Mouse (Mus musculus) hindbrain, embryonic 13.5 days (tissue): ENCODE measurements around the gene Smarcc2. TPM values are rescaled to one million over a fixed set of nuclear protein-coding genes. Genes with fewer than 3 reads are reported as not detected.

Source experiments
- ATAC-seq: fragments of 200-750 bp; cut with Nextera tagmentation; 2 replicates; pipeline ENCODE4 v1.8.0; 2017; ENCODE audit warnings: moderate TSS enrichment; ENCODE audit not compliant: low FRiP score
- H3K27ac ChIP-seq: fragments of 300-500 bp; sonication (generic); 2 replicates; pipeline ENCODE4 v1.5.1; 2015; ENCODE audit warnings: inconsistent platforms, mild to moderate bottlenecking, moderate library complexity
- H3K27me3 ChIP-seq: fragments of 300-500 bp; sonication (generic); 2 replicates; pipeline ENCODE4 v1.6.1; 2015; ENCODE audit warnings: mild to moderate bottlenecking, inconsistent platforms
- H3K36me3 ChIP-seq: fragments of 300-500 bp; sonication (generic); 2 replicates; pipeline ENCODE4 v1.6.1; 2015; ENCODE audit warnings: mild to moderate bottlenecking, inconsistent platforms
- H3K4me1 ChIP-seq: fragments of 300-500 bp; sonication (generic); replicated peaks from 2 replicates; pipeline ENCODE4 v1.6.1; 2015; ENCODE audit warnings: inconsistent platforms
- H3K4me2 ChIP-seq: fragments of 300-500 bp; sonication (generic); 2 replicates; pipeline ENCODE4 v1.6.1; 2015; ENCODE audit warnings: inconsistent platforms, mild to moderate bottlenecking, moderate library complexity
- H3K4me3 ChIP-seq: fragments of 300-500 bp; sonication (generic); 2 replicates; pipeline ENCODE4 v1.5.1; 2015; ENCODE audit warnings: mild to moderate bottlenecking, inconsistent platforms
- H3K9ac ChIP-seq: fragments of 300-500 bp; sonication (generic); 2 replicates; pipeline ENCODE4 v1.6.1; 2015; ENCODE audit warnings: mild to moderate bottlenecking, inconsistent platforms
- H3K9me3 ChIP-seq: fragments of 300-500 bp; sonication (generic); 2 replicates; pipeline ENCODE4 v1.6.1; 2016; ENCODE audit warnings: inconsistent platforms
- whole genome bisulfite sequencing: fragments of 180-500 bp; shearing (Covaris S2); methylation state at CpG from one replicate; pipeline ENCODE4 v1.1.7; 2015; 5-methylcytosine and 5-hydroxymethylcytosine counted together
- polyA plus RNA-seq: library from polyadenylated mRNA; unstranded; fragments of >200 nt; fragmentation: Nextera tagmentation; extraction: Ambion mirVana; gene quantifications from 2 replicates; pipeline ENCODE4 v1.2.1, GENCODE M21; 2015

Gene Smarcc2
- polyA plus RNA-seq: 195 and 196 TPM in 2 replicates

DNA sequence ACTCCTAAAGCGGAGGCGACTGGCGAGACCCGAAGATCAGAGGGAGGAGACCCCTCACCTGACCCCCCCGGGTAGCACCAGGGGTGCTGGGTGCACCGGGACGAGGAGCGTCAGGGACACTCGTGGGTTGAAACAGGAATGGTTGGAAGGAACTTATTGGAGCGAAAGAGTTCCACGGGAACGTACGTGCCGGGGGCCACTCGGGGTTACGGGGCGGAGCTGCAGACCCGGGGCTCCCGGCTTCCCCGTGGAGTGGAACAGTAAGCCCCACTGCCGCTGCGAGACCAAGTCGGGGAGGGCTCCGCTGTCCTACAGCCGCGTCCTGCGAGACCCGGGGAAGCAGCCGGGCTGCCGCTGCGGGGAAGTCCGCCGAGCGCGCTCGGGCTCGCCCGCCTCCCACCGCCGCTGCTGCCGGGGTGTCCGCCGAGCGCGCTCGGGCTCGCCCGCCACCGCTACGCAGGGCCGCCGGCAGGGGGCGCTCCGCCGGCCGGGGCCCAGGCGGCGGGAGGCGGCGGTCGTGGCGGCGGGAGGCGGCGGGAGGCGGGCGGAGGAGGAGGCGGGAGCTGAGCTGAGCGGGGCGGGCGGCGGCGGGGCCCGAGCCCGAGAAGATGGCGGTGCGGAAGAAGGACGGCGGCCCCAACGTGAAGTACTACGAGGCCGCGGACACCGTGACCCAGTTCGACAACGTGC is at the start of gene Smarcc2:
Smarcc2 (plus strand) TSS at position 530 of the 690 bp plus-strand sequence.
- under 1% methylated on average over 69 of the region's 86 CpGs for WGBS

GRCm38 (mm10) chr10:128409692-128410559 is 49.1 kb upstream of the Smarcc2 start:
- Histone ChIP-seq H3K4me2 (peak overlapping the region; percentile 90), H3K36me3 (peaks cover 33% of the 10 kb centered on the region), H3K9ac (peak overlapping the region; percentile 96), H3K27ac (peak overlapping the region; percentile 89), H3K4me3 (peak overlapping the region; percentile 93), H3K4me1 (peaks cover 53% of the 10 kb centered on the region), H3K9me3 (no peaks in the 10 kb centered on the region), H3K27me3 (no peaks in the 10 kb centered on the region)
- peak; percentile 90 for ATAC-seq
- 5% methylated on average over 36 of the region's 36 CpGs for WGBS

More for the DNA sequence above, at the start of gene Smarcc2:
- peak; percentile 80 for ATAC-seq
- Histone ChIP-seq H3K4me3 (peak within 1 kb of the TSS; percentile 91), H3K9ac (peak within 1 kb of the TSS; percentile 99), H3K27ac (peak within 1 kb of the TSS; percentile 98), H3K4me2 (peak within 1 kb of the TSS; percentile 89), H3K36me3 (peaks cover 23% of the 10 kb centered on the region), H3K4me1 (peaks cover 14% of the 10 kb centered on the region), H3K9me3 (no peaks in the 10 kb centered on the region), H3K27me3 (peaks cover 3% of the 10 kb centered on the region; the same call in 1 of the 2 replicates)

DNA sequence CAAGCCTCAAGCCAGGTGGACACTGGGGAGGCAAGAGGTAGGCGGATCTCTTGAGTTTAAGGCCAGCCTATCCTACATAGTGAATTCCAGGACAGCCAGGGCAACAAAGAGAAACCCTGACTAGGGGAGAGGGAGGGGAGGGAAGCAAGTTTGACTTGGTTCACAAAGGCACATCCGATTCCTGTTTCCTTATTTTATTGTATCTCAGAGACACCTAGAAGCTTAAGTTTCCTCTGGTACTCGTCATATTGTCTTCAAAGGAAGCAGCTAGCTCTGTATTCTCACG is 48.5 kb upstream of the Smarcc2 start:
- peak overlapping the region; percentile 93 for H3K4me3 ChIP-seq
- 19% methylated on average over 4 of the region's 4 CpGs for WGBS
- H3K36me3 ChIP-seq: peaks cover 38% of the 10 kb centered on the region
- no peaks in the 10 kb centered on the region for H3K9me3 ChIP-seq
- no peak for ATAC-seq
- peak overlapping the region; percentile 62 for H3K27ac ChIP-seq
- no peaks in the 10 kb centered on the region for H3K27me3 ChIP-seq
- H3K9ac ChIP-seq: peak overlapping the region; percentile 96
- H3K4me1 ChIP-seq: peaks cover 55% of the 10 kb centered on the region
- peak overlapping the region; percentile 90 for H3K4me2 ChIP-seq

- WGBS: under 1% methylated on average over 50 of the region's 50 CpGs
- H3K36me3 ChIP-seq: peaks cover 38% of the 10 kb centered on the region
- H3K27me3 ChIP-seq: no peaks in the 10 kb centered on the region
- peaks cover 55% of the 10 kb centered on the region for H3K4me1 ChIP-seq
- peak within 1 kb of the TSS; percentile 96 for H3K9ac ChIP-seq
- H3K9me3 ChIP-seq: no peaks in the 10 kb centered on the region
- H3K4me2 ChIP-seq: peak within 1 kb of the TSS; percentile 90
- H3K27ac ChIP-seq: peak within 1 kb of the TSS; percentile 97
- peak within 1 kb of the TSS; percentile 93 for H3K4me3 ChIP-seq
- peak; percentile 92 for ATAC-seq
These were observed 47.6 kb upstream of the Smarcc2 start, which contains the start of the genes Nabp2 and Rnf41 for GRCm38 (mm10) chr10:128411211-128412054. TSS of gene Nabp2 (minus strand) at chr10:128411492. TSS of gene Rnf41 (plus strand) at chr10:128411657.

GRCm38 (mm10) chr10:128412055-128412381 is 47.0 kb upstream of the Smarcc2 start:
- Histone ChIP-seq H3K9ac (peak overlapping the region; percentile 96), H3K9me3 (no peaks in the 10 kb centered on the region), H3K4me3 (peak overlapping the region; percentile 93), H3K27ac (peak overlapping the region; percentile 97), H3K27me3 (no peaks in the 10 kb centered on the region), H3K4me2 (peak overlapping the region; percentile 90), H3K4me1 (peaks cover 55% of the 10 kb centered on the region), H3K36me3 (peaks cover 42% of the 10 kb centered on the region)
- under 1% methylated on average over 14 of the region's 14 CpGs for WGBS
- no peak for ATAC-seq

DNA sequence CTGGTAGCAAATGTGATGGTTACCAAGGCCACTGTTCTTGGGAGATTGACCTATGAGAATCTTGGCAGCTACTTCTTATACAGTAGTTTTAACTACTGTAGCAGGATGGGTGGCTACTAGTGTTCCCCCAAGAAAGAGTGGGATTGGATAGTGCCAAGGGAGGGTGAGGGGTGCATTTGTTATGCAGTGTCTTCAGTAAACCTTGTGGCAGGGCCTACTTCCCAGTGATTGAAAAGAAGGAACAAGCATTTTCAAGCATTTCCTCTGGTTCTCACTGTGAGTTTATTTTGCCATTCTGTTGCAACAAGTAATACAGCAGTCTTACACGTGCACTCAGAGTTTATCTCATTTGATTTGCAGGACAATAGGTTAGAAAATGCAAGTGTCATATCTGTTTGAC is 46.5 kb upstream of the Smarcc2 start:
- peak overlapping the region; percentile 96 for H3K9ac ChIP-seq
- peaks cover 55% of the 10 kb centered on the region for H3K4me1 ChIP-seq
- peak overlapping the region; percentile 97 for H3K27ac ChIP-seq
- peak overlapping the region; percentile 93 for H3K4me3 ChIP-seq
- ATAC-seq: no peak
- no peaks in the 10 kb centered on the region for H3K9me3 ChIP-seq
- peaks cover 42% of the 10 kb centered on the region for H3K36me3 ChIP-seq
- peak overlapping the region; percentile 90 for H3K4me2 ChIP-seq
- WGBS: 40% methylated on average over 1 of the region's 1 CpGs
- no peaks in the 10 kb centered on the region for H3K27me3 ChIP-seq

GRCm38 (mm10) chr10:128413076-128413475 is 46.0 kb upstream of the Smarcc2 start:
- Histone ChIP-seq H3K9ac (peak overlapping the region; percentile 96), H3K27me3 (no peaks in the 10 kb centered on the region), H3K36me3 (peaks cover 42% of the 10 kb centered on the region), H3K4me2 (peak overlapping the region; percentile 90), H3K4me1 (peaks cover 51% of the 10 kb centered on the region), H3K9me3 (no peaks in the 10 kb centered on the region), H3K27ac (no peak overlapping the region), H3K4me3 (peak overlapping the region; percentile 93)
- no peak for ATAC-seq
- 61% methylated on average over 1 of the region's 1 CpGs for WGBS

DNA sequence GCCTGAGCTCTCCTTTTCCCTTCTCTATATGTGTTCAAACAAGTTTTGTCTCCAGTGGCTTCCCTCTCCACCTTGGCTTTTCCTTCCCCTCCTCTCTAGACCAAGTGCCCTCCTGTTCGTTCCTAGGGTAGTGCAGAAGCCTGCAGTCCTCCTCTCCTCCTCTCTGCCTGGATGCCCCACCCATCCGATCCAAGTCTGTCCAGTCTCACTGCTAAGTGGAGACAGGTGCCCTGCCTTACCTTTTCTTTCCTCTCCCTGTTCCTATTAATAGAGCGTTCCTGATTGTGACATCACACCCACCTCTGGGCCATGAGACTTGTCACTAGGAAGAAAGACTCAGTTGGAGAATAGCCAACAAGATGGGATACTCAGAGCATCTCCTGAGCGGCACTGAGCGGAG is 44.2 kb upstream of the Smarcc2 start:
- Histone ChIP-seq H3K27ac (no peak overlapping the region), H3K4me3 (no peak overlapping the region), H3K4me1 (peaks cover 42% of the 10 kb centered on the region), H3K9ac (0 out of 2 replicates have a peak overlapping the region, but pooled peaks have one; percentile 35), H3K9me3 (no peaks in the 10 kb centered on the region), H3K27me3 (no peaks in the 10 kb centered on the region), H3K36me3 (peaks cover 59% of the 10 kb centered on the region), H3K4me2 (no peak overlapping the region)
- ATAC-seq: no peak
- 95% methylated on average over 5 of the region's 5 CpGs for WGBS

DNA sequence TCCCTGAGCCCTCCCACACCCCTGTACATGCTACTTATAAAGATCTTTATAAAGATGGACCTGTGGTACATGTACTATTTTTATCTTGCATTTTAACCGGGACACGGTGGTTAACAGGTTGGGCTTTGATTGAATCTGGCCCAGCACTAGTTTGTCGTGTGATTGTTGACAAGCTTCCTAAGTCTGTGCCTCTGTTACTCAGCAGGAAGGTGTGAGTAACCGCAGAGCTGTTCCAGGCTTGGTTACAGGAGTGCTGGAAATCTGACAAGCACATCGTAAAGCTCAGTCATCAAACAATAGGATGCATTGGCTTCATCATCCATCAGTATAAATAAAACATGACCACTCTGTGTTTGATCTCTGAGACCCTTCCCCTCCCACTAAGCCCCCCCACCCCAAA is 36.6 kb upstream of the Smarcc2 start:
- no peak overlapping the region for H3K4me3 ChIP-seq

DNA sequence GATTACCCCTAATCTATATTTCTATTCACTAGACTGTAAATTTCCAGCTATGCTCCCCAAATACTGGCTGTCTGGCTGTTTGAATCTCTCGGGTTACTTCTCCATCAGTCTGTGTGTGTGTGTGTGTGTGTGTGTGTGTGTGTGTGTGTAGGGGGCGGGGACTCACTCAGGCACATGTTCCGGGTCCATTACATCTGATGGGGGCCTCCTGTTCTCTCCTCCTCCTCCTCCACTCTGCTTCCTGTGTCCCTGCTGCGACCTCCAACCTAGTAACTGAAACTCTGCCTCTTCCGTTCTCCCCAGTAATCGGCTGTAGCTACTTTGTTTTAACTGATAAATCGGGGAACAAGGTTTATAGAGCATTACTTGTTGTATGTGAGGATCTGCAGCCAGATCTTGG is 34.4 kb upstream of the Smarcc2 start:
- H3K36me3 ChIP-seq: peaks cover 79% of the 10 kb centered on the region

More for the DNA sequence above, 36.6 kb upstream of the Smarcc2 start:
- Histone ChIP-seq H3K9me3 (no peaks in the 10 kb centered on the region), H3K4me2 (no peak overlapping the region), H3K27ac (no peak overlapping the region), H3K9ac (no peak overlapping the region), H3K4me1 (no peaks in the 10 kb centered on the region), H3K36me3 (peaks cover 81% of the 10 kb centered on the region), H3K27me3 (no peaks in the 10 kb centered on the region)
- no peak for ATAC-seq
- WGBS: 84% methylated on average over 5 of the region's 5 CpGs

GRCm38 (mm10) chr10:128425260-128425659 is 33.8 kb upstream of the Smarcc2 start:
- Histone ChIP-seq H3K9me3 (no peaks in the 10 kb centered on the region), H3K4me3 (no peak overlapping the region), H3K27me3 (no peaks in the 10 kb centered on the region), H3K4me1 (no peaks in the 10 kb centered on the region), H3K9ac (no peak overlapping the region), H3K27ac (no peak overlapping the region), H3K4me2 (no peak overlapping the region), H3K36me3 (peaks cover 79% of the 10 kb centered on the region)
- WGBS: 91% methylated on average over 3 of the region's 3 CpGs
- ATAC-seq: no peak

More for the DNA sequence above, 34.4 kb upstream of the Smarcc2 start:
- H3K27me3 ChIP-seq: no peaks in the 10 kb centered on the region
- no peaks in the 10 kb centered on the region for H3K4me1 ChIP-seq
- no peak overlapping the region for H3K4me3 ChIP-seq
- no peak overlapping the region for H3K9ac ChIP-seq
- no peak overlapping the region for H3K27ac ChIP-seq
- WGBS: 77% methylated on average over 7 of the region's 7 CpGs
- no peak for ATAC-seq
- no peak overlapping the region for H3K4me2 ChIP-seq
- H3K9me3 ChIP-seq: no peaks in the 10 kb centered on the region

GRCm38 (mm10) chr10:128429052-128429451 is 30.0 kb upstream of the Smarcc2 start:
- Histone ChIP-seq H3K27ac (no peak overlapping the region), H3K4me3 (no peak overlapping the region), H3K4me1 (no peaks in the 10 kb centered on the region), H3K27me3 (no peaks in the 10 kb centered on the region), H3K36me3 (peaks cover 63% of the 10 kb centered on the region), H3K4me2 (no peak overlapping the region), H3K9ac (no peak overlapping the region), H3K9me3 (no peaks in the 10 kb centered on the region)
- no peak for ATAC-seq
- WGBS: 90% methylated on average over 5 of the region's 5 CpGs
